Mouse (Mus musculus) brain, embryonic 14.5 days (tissue): ENCODE data around the gene Dcaf15. TPM values are rescaled to one million over a fixed set of nuclear protein-coding genes. Genes with fewer than 3 reads are reported as not detected.

ENCODE experiments used
- DNase-seq: peaks from one replicate; pipeline ENCODE4 v3.0.0-alpha.2; 2011; ENCODE audit warnings: low read depth
- CTCF ChIP-seq: fragments of 200-500 bp; IDR thresholded peaks from 2 replicates; pipeline ENCODE4 v1.5.1; 2012; ENCODE audit warnings: inconsistent platforms, mild to moderate bottlenecking, moderate library complexity, borderline replicate concordance; ENCODE audit not compliant: insufficient read depth, insufficient read length; ENCODE audit errors: extremely low read depth
- POLR2A ChIP-seq: fragments of 200-500 bp; IDR thresholded peaks from 2 replicates; pipeline ENCODE4 v1.6.1; 2012; ENCODE audit warnings: mild to moderate bottlenecking, inconsistent platforms, borderline replicate concordance; ENCODE audit not compliant: poor library complexity, insufficient read depth, insufficient read length, severe bottlenecking; ENCODE audit errors: extremely low read depth
- polyA plus RNA-seq: library from polyadenylated mRNA; depleted of rRNA; stranded (reverse); fragments of >200 nt; gene quantifications from 2 replicates; pipeline ENCODE4 v1.2.3, GENCODE M21; 2012; rRNA removed

Gene Dcaf15
- polyA plus RNA-seq, 1 experiment, result 109 TPM

DNA sequence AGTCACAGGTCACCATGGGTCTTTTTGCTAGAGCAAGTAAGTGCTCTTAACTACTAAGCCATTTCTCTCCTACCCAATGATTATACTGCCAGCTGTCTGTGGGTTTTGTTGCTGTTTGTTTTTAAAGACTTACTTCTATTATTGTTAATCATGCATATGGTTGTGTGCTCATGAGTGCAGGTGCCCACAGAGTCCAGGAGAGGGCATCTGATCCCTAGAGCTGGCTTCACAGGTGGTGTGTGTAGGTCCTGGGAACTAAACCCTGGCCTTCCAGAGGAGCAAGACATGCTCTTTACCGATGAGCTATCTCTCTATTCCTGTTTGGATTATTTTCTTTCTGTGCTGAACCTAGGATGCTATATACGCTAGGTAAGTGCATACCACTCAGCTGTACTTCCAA lies 45.3 kb downstream of the Dcaf15 start:
- TF ChIP-seq CTCF (no peak), POLR2A (no peak)
- DNase-seq, result no peak

DNA sequence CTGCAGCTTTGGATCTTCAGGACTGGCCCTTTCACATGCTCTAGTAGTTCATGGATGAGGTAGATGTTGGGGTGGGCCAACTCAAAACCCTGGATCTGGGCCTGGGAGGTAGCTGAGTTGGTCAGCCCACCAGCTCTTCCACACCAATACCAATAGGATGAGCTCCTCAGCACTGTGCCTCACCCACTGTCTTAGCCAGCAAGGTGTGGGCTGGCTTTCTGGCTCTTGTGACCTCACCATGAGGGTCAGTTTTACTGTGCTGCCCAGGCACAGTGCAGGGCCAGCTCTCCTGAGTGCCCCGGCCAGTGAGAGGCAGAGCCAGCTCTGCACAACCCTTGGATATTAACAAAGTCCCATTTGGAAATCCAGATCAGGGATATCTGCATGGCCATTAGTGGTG lies 46.7 kb downstream of the Dcaf15 start:
- no peak for TF ChIP-seq CTCF
- TF ChIP-seq POLR2A, result no peak
- DNase-seq, result no peak

DNA sequence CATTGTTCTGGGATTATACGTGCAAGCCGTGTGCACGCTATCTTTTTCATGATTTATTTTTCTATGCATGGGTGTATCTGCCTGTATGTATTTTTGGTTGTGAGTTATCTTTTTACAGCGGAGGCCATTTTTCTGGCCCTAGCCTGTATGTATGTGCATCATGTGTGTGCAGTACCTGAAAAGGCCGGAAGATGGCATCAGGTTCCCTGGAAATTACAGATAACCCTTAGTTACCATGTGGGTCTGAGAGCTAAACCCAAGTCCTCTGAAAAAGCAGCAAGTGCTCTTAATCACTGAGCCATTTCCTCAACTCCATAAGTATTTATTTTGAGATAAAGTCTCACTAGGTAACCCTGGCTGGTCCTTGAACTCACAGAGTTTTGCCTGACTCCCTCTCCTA lies 51.3 kb downstream of the Dcaf15 start:
- DNase-seq, result no peak
- TF ChIP-seq CTCF (no peak), POLR2A (no peak)

- DNase-seq, result no peak
- no peak for TF ChIP-seq CTCF
- TF ChIP-seq POLR2A, result no peak
Observed at GRCm38 (mm10) chr8:84052746-84053145, 51.8 kb downstream of the Dcaf15 start.

GRCm38 (mm10) chr8:84048171-84048570 lies 56.4 kb downstream of the Dcaf15 start:
- TF ChIP-seq POLR2A (no peak), CTCF (no peak)
- no peak for DNase-seq

Other genes with a start within 250 kb of the Dcaf15 start
- gene Adgrl1, start 204.7 kb downstream of the Dcaf15 start, polyA plus RNA-seq, result 237 and 327 TPM in 2 replicates
- 0.62 and 0.77 TPM in 2 replicates for gene Gm10644, start 149.6 kb downstream of the Dcaf15 start, polyA plus RNA-seq
- 20.3 and 31.9 TPM in 2 replicates for gene Asf1b, start 149.3 kb downstream of the Dcaf15 start, polyA plus RNA-seq
- 121 and 143 TPM in 2 replicates for gene Prkaca, start 131.8 kb downstream of the Dcaf15 start, polyA plus RNA-seq
- gene Samd1, start 107.1 kb downstream of the Dcaf15 start, polyA plus RNA-seq, result 87.5 and 93.8 TPM in 2 replicates
- gene 1700067K01Rik, start 103.3 kb downstream of the Dcaf15 start, polyA plus RNA-seq, result 0.27 and 0.37 TPM in 2 replicates
- 0.07 and 0.35 TPM in 2 replicates for gene 2210011C24Rik, start 92.6 kb downstream of the Dcaf15 start, polyA plus RNA-seq
- gene Palm3, start 83.3 kb downstream of the Dcaf15 start, polyA plus RNA-seq, result 1.3 and 3.7 TPM in 2 replicates
- 0.48 and 0.50 TPM in 2 replicates for gene Il27ra, start 62.2 kb downstream of the Dcaf15 start, polyA plus RNA-seq
- 0.21 and 0.36 TPM in 2 replicates for gene Rln3, start 59.8 kb downstream of the Dcaf15 start, polyA plus RNA-seq
- 2.0 and 2.9 TPM in 2 replicates for gene Gm10643, start 39.6 kb downstream of the Dcaf15 start, polyA plus RNA-seq
- 34.1 and 41.7 TPM in 2 replicates for gene Rfx1, start 37.9 kb downstream of the Dcaf15 start, polyA plus RNA-seq
- 0.10 and 0.31 TPM in 2 replicates for gene Podnl1, start 21.2 kb upstream of the Dcaf15 start, polyA plus RNA-seq
- gene Cc2d1a, start 43.2 kb upstream of the Dcaf15 start, polyA plus RNA-seq, result 44.9 and 47.9 TPM in 2 replicates
- gene 4930432K21Rik, start 43.3 kb upstream of the Dcaf15 start, polyA plus RNA-seq, result 2.1 and 2.7 TPM in 2 replicates
- gene Nanos3, start 80.4 kb upstream of the Dcaf15 start, polyA plus RNA-seq, result 5.3 and 7.5 TPM in 2 replicates
- 63.1 and 67.1 TPM in 2 replicates for gene Zswim4, start 132.3 kb upstream of the Dcaf15 start, polyA plus RNA-seq
- 165 and 185 TPM in 2 replicates for gene D8Ertd738e, start 145.0 kb upstream of the Dcaf15 start, polyA plus RNA-seq
- 37.4 and 62.2 TPM in 2 replicates for gene Mri1, start 152.6 kb upstream of the Dcaf15 start, polyA plus RNA-seq
- 35.0 and 40.6 TPM in 2 replicates for gene Ccdc130, start 165.6 kb upstream of the Dcaf15 start, polyA plus RNA-seq